Mouse (Mus musculus) thymus, adult 2 months (tissue): ENCODE results near the gene Ankrd11.

Source experiments
- CTCF ChIP-seq: fragments of 200-500 bp; IDR thresholded peaks from 2 replicates; pipeline ENCODE4 v1.5.1; 2012; ENCODE audit warnings: mild to moderate bottlenecking, control low read depth, low read length, moderate library complexity, borderline replicate concordance; ENCODE audit not compliant: control insufficient read depth, poor library complexity, insufficient read depth; ENCODE audit errors: extremely low read depth
- POLR2A ChIP-seq: fragments of 200-500 bp; IDR thresholded peaks from 2 replicates; pipeline ENCODE4 v1.6.1; 2012; ENCODE audit warnings: mild to moderate bottlenecking, low read length, control low read depth, moderate library complexity; ENCODE audit not compliant: control insufficient read depth, poor library complexity, insufficient read depth; ENCODE audit errors: extremely low read depth

- TF ChIP-seq POLR2A (no peak), CTCF (no peak)
These were observed 192.7 kb downstream of the Ankrd11 start for GRCm38 (mm10) chr8:122849152-122849910.
